Mouse (Mus musculus) neutrophil, adult 59 days (primary cell): Measurements from ENCODE around the gene Lrrc10b. TPM values are rescaled to one million over a fixed set of nuclear protein-coding genes. Genes with fewer than 3 reads are reported as not detected.

ENCODE experiments used
- total RNA-seq, 2 experiments: library from RNA; stranded (reverse); gene quantifications; 1 replicate in 1 of 2; 2 replicates in 1 of 2; pipeline ENCODE4 v1.2.4; 2023

The Lrrc10b gene
- under 1 TPM in 1 of 2 experiments, not detected in 1; 0.18 TPM for total RNA-seq

GRCm38 (mm10) chr19:10456752-10457483 lies at the start of gene Lrrc10b:
Gene Lrrc10b, minus strand, starts transcription at chr19:10457473.

GRCm38 (mm10) chr19:10482703-10483102 lies 25.4 kb upstream of the Lrrc10b start, which contains the start of gene Ppp1r32:
Gene Ppp1r32, minus strand, starts transcription at chr19:10482928.

Other genes starting within 250 kb of the Lrrc10b start
- gene Myrf, start 216.7 kb downstream of the Lrrc10b start, total RNA-seq: under 1 TPM in 1 of 2 experiments, not detected in 1; 0.11 TPM
- under 1 TPM; 0.11 to 0.57 TPM for gene Dagla, start 152.6 kb downstream of the Lrrc10b start, total RNA-seq
- not detected for gene Syt7, start 68.4 kb downstream of the Lrrc10b start, total RNA-seq
- gene Ppp1r32, start 25.5 kb upstream of the Lrrc10b start, total RNA-seq: 1 to 10 TPM; 1.8 to 2.2 TPM
- gene Cpsf7, start 67.8 kb upstream of the Lrrc10b start, total RNA-seq: 10 to 100 TPM; 82.7 to 84.5 TPM
- gene Sdhaf2, start 68.7 kb upstream of the Lrrc10b start, total RNA-seq: 10 to 100 TPM; 34.9 to 36.2 TPM
- 10 to 100 TPM; 44.7 to 52.4 TPM for gene Tmem216, start 98.8 kb upstream of the Lrrc10b start, total RNA-seq
- 10 to 100 TPM; 43.3 to 48.3 TPM for gene Cyb561a3, start 119.7 kb upstream of the Lrrc10b start, total RNA-seq
- gene Tmem138, start 119.9 kb upstream of the Lrrc10b start, total RNA-seq: 1 to 10 TPM; 6.2 to 7.5 TPM
- 100 to 1,000 TPM in 1 of 2 experiments, 10 to 100 TPM in 1; 92.4 to 102 TPM for gene Ddb1, start 147.9 kb upstream of the Lrrc10b start, total RNA-seq
- gene Tkfc, start 148.2 kb upstream of the Lrrc10b start, total RNA-seq: 1 to 10 TPM; 5.5 to 7.6 TPM
- under 1 TPM in 1 of 2 experiments, not detected in 1; 0.80 TPM for gene Vwce, start 176.7 kb upstream of the Lrrc10b start, total RNA-seq
- gene Pga5, start 220.6 kb upstream of the Lrrc10b start, total RNA-seq: not detected
- gene Vps37c, start 231.3 kb upstream of the Lrrc10b start, total RNA-seq: 10 to 100 TPM; 48.8 to 52.9 TPM